Mouse (Mus musculus): Measurements from ENCODE around the gene Nelfa. TPM values are rescaled to one million over a fixed set of nuclear protein-coding genes. Genes with fewer than 3 reads are reported as not detected.
"Not testable (repeated sequence)": the region's sequence is repeated elsewhere in the genome, so short reads cannot be mapped to it uniquely, and the experiment has no call there.

Nelfa gene
- polyA plus RNA-seq (2017; shearing (Covaris generic)), result 10 to 100 TPM; 36.7 to 66.6 TPM

- peak; percentile 95 for ATAC-seq
Measured at GRCm38 (mm10) chr5:33936120-33936707, at the start of gene Nelfa. Gene Nelfa (minus strand): TSS chr5:33936413.

GRCm38 (mm10) chr5:33983309-33984121 lies 47.3 kb upstream of the Nelfa start, which contains the start of gene Gm1673:
Gene Gm1673 (plus strand): TSS chr5:33983433.
- no peak for ATAC-seq

DNA sequence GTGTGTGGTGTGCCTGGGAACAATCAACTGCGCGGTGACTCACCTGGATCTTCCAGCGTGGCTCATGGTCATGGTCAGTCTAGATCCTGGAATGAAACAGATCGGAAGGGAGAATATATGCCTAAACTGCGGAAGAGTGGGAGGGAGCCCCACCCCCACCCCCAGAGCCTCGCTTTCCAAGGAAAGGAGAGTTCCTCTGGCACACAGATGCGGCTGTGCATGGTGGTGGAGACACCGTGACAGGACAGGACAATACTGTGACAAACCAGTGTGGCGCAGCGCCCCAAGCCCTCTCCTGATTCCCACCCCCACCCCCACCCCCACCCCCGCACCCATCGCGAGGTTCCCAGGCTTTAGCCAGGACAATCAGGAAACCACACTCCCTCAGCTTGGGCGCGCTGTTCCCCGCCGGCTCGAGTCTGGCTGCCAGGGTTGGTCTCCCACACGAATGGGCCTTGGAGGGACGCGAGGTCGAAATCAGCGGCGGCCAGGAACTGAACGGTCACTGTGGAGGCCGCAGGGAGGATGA lies 46.6 kb upstream of the Nelfa start:
- no peak for ATAC-seq

DNA sequence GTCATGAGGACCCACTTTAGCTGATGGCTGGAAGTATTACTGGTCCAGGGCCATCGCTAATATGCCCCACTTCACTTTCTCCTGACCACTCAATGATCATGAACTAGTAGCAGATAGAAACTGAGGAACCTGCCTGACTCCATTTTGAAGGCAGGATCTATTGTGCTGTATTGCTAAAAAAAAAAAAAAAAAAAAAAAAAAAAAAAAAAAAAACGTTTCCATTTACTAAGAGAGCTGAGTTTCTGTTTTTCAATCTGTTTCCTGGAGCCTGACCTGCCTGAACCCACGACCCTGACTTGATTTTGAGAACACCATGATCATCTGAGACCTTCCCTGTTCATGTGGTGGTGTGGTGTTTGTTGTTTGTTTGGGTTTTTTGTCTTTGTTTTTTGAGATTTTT lies 40.1 kb upstream of the Nelfa start:
- ATAC-seq, result no peak

GRCm38 (mm10) chr5:33974736-33975135 lies 38.5 kb upstream of the Nelfa start:
- no peak for ATAC-seq

DNA sequence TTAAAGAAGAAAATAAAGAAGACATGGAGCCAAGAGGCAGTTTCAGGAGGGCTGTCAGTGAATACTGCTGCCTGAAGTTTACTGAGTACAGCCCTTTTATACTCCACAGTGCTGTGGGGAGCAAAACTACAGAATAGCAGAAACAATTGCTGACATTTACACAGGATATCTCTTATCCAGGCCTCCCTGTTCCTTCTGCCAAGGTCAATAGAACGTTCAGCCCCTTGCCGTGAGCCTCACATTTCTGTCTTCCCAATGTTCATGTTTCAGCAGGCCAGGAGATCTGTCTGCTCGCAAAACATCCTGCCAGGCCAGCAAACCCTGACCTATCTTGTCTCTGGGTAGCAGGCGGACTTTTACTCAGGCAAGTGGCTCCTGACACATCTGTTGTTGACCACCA lies 23.2 kb upstream of the Nelfa start:
- ATAC-seq, result no peak

GRCm38 (mm10) chr5:33955868-33956267 lies 19.7 kb upstream of the Nelfa start:
- no peak for ATAC-seq

DNA sequence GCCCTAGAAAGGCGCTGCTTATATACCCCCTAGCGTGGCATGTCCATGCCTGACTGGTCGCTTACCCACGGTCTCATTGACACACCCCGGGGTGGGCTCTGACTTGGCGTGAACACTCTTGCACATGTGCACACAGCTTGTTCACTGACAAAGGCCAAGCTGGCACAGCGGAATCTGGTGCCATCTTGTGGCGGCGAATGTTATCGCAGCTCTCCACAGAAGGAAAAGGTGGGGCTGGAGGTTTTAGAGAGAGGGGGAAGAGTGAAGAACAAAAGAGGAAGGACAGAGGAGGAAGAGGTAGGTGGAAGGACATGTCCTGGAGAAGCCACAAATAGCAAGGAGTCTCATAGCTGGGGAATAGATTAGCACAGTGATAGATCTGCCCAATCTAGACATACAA lies 18.1 kb upstream of the Nelfa start:
- ATAC-seq, result peak; percentile 47

GRCm38 (mm10) chr5:33953471-33954185 lies 17.4 kb upstream of the Nelfa start:
- no peak for ATAC-seq

- no peak for ATAC-seq
Measured at GRCm38 (mm10) chr5:33948314-33948713, 12.1 kb upstream of the Nelfa start.

DNA sequence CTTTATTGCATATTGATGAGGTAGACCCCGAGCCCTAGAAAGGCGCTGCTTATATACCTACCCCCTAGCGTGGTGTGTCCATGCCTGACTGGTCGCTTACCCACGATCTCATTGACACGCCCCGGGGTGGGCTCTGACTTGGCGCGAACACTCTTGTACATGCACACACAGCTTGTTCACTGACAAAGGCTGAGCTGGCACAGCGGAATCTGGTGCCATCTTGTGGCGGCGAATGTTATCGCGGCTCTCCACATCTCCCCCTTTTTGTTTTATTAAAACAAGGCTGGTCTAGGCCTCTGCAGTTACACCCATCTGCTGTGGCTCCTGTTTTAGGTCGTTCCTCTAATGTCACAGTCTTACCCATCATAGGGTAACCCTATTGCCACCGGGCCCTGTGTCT lies 10.8 kb upstream of the Nelfa start:
- ATAC-seq, result not testable (repeated sequence)

GRCm38 (mm10) chr5:33938448-33938847 lies 2.2 kb upstream of the Nelfa start:
- ATAC-seq, result no peak

DNA sequence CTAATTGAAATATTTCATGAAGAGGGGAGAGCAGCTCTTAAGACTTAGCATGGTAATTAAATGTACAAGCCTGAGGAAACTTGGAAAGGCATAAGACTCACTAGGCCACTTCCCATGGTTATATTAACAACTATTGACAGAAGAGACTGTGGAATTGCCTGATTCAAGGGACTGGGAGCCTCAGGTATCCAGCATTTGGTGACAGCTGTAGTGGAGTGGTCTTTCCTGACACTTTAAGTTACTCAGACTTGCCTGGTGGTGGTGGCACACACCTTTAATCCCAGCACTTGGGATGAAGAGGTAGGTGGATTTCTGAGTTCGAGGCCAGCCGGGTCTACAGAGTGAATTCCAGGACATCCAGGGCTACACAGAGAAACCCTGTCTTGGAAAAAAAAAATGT lies 1.0 kb upstream of the Nelfa start:
- no peak for ATAC-seq

DNA sequence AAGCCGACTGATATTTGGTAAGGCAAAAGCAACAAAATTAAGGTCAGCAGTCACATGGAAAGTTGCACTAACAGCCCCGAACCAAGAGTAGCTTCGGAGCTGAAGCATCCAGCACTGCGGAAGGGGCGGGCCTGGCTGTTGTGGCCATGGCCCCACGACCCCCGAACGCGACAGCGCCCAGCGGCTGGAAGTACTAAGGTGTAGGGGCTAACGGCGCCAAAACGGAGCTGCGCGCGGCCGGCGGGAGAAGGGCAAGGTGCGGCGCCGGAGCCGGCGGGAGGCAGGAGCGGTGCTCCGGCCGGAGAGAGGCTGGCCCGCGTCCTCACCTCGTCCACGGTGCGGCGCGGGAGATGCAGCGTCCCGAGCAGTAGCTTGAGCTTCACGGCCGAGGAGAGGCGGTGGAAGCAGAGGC lies 507 bp downstream of the Nelfa start:
- ATAC-seq, result peak; percentile 28

DNA sequence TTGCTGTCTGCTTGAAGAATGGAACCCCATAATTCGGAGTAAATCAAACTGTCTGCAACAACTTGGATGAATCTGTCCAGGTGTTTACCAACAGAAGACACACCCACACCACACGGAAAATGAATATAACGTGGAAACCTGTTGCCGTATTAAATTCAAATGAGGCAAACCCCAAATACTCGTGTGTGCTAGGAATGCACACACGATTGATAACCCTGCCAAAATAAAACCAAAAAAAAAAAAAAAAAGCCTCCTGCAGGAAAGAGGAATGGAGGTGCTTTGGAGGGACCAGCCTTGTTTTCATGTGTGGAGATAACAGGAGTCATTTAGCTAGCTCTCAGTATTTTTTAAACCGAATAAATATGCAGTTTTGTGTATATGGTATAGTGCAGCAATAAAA lies 1.3 kb downstream of the Nelfa start:
- no peak for ATAC-seq

DNA sequence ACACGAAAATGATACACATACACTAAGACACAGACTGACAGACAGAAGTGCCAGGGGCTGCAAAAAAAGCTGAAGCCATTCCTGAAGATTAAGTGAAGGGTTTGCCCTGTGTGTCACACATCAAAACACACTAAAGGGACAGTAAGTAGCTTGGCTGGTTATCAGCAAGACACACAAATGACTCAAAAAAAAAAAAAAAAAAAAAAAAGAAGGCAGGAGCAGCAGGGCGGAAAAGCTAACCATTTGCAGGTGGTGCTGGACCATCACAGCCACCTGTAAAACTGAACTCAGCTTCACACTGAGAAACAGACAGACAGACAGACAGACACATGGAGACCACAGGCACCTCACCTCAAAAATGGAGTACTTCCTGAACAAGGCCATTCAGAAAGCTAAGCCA lies 2.1 kb downstream of the Nelfa start:
- no peak for ATAC-seq

DNA sequence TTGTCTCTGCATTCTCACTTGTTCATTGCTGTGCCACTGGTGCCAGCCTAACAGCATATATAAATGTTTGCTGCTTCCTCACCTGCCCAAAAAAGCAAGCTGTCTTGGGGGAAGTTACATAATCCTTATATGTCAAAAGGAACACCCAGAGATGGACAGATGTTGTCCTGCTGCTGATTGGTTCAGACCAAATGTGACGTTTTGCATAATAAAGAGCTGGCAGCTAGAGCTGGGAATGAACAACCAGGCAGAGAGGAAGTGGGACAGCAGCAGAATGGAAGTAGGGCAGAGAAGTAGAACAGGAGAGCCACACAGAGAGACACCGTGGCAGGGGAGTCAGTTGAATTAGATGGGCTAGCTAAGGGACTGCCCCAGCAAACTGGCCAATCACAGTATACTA lies 3.8 kb downstream of the Nelfa start:
- ATAC-seq, result no peak

DNA sequence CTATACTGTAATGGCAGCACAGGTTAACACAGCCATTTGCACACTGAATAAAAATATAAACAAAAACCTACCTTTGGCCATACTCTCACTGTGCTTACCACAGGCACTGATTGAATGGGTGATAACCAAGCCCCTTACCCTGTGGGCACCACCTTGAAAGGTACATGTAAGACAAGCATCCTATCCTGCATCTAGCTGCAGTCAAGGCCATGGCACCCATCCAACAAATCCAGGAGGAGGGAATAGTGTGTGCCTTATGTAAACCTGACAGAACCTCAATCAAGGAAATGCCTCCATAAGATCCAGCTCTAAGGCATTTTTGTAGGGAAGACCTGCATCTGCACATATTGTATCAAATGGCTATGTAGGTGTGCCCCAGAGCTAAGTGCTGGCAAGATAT lies 10.0 kb downstream of the Nelfa start:
- ATAC-seq, result no peak

- ATAC-seq, result no peak
Measured at GRCm38 (mm10) chr5:33922566-33922965, 13.6 kb downstream of the Nelfa start.

GRCm38 (mm10) chr5:33921486-33922235 lies 14.6 kb downstream of the Nelfa start:
- no peak for ATAC-seq

- no peak for ATAC-seq
Measured at GRCm38 (mm10) chr5:33920924-33921323, 15.3 kb downstream of the Nelfa start.

- ATAC-seq, result no peak
Measured at GRCm38 (mm10) chr5:33920037-33920436, 16.2 kb downstream of the Nelfa start.

DNA sequence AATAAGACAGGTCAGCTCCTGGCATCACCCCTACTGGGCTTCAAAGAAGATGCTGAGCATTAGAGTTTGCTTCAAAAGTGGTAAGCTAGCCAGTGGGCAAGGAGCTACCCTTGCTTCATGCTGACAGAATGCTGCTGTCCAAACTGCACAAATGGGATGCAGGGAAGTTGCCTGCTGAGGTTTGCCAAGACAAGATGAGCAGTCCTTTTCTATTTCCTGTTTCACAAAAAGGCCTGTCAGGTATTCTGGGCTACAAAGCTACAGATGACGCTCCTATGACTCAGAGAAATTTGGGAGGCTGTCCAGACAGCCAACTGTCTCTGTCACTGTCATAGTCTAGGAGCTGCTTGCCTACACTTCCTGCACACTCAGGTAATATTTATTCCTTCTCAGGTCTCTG lies 16.7 kb downstream of the Nelfa start:
- no peak for ATAC-seq
